Mouse (Mus musculus): ENCODE results near the gene Tmc3. TPM values are rescaled to one million over a fixed set of nuclear protein-coding genes. Genes with fewer than 3 reads are reported as not detected.
A peak's percentile ranks its signal among the peaks of the same experiment; 100 is the strongest.

Gene Tmc3
- polyA plus RNA-seq, 1 experiment from 2014 or later = 0.24 TPM

DNA sequence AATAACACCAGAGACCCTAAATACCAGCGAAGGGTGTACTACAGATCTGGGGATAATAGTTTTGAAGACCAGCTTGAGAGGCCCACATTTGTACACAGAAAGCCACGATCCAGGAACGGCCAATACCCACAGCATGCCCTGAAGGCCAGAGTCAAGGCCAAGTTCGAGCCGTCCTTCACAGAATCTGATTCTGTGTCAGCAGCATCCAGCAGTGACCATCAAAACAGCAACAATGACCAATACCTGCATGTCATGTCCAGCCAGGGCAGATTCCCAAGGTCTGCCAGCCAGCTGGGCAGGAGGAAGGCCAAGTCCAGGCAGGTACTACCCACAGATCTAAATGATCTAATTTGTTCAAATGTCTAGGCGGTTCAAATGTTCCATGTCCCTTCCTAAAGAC, 37.9 kb downstream of the Tmc3 start:
- DNase-seq (ENCODE audit: low spot score) (no peak), ATAC-seq (no peak)
- no peaks in the 10 kb centered on the region for H3K4me1 ChIP-seq (ENCODE audit: insufficient read depth, low read depth, low read length)
- no peaks in the 10 kb centered on the region for H3K27me3 ChIP-seq (replicated peaks; ENCODE audit: insufficient read depth, low read length)
- H3K9ac ChIP-seq (replicated peaks; ENCODE audit: low read depth) = no peak overlapping the region
- H3K9me3 ChIP-seq (ENCODE audit: low read length) = no peaks in the 10 kb centered on the region
- H3K27ac ChIP-seq (ENCODE audit: low read length) = no peak overlapping the region
- WGBS = 86% methylated on average over 6 of the region's 6 CpGs
- no peak for TF ChIP-seq EP300 (IDR thresholded peaks at IDR 0.05)
- TF ChIP-seq CTCF (IDR thresholded peaks at IDR 0.05) = no peak
- no peak overlapping the region for H3K4me2 ChIP-seq (replicated peaks; ENCODE audit: low read depth, low read length)
- no peaks in the 10 kb centered on the region for H3K36me3 ChIP-seq (ENCODE audit: insufficient read depth, low read length)
- no peak overlapping the region for H3K4me3 ChIP-seq (ENCODE audit: low read depth, low read length)

DNA sequence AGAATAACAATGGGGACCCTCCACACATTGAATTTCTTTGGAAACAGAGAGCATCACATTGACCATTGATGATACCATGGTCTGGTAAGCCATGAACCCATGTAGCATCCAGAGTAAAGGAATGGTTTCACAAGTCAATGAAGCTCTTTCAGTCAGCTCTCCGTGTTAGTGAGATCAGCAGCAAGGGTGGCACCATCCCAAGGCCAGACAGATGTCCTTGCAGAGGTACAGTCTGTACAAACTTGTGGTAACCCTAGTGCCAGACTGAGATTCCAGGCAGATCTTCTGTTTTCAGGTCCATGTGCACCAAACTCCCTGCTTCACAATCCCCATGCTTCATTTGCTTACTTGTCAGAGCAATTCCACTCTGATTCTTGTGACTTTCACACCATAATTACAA, 39.3 kb downstream of the Tmc3 start:
- 64% methylated on average over 1 of the region's 1 CpGs for WGBS
- Histone ChIP-seq H3K9ac (replicated peaks; ENCODE audit: low read depth) (no peak overlapping the region), H3K27me3 (replicated peaks; ENCODE audit: insufficient read depth, low read length) (no peaks in the 10 kb centered on the region), H3K4me1 (ENCODE audit: insufficient read depth, low read depth, low read length) (no peaks in the 10 kb centered on the region), H3K4me2 (replicated peaks; ENCODE audit: low read depth, low read length) (no peak overlapping the region), H3K27ac (ENCODE audit: low read length) (no peak overlapping the region), H3K9me3 (ENCODE audit: low read length) (no peaks in the 10 kb centered on the region), H3K36me3 (ENCODE audit: insufficient read depth, low read length) (no peaks in the 10 kb centered on the region), H3K4me3 (ENCODE audit: low read depth, low read length) (no peak overlapping the region)
- TF ChIP-seq CTCF (IDR thresholded peaks at IDR 0.05) (no peak), EP300 (IDR thresholded peaks at IDR 0.05) (no peak)
- ATAC-seq (no peak), DNase-seq (ENCODE audit: low spot score) (no peak)

DNA sequence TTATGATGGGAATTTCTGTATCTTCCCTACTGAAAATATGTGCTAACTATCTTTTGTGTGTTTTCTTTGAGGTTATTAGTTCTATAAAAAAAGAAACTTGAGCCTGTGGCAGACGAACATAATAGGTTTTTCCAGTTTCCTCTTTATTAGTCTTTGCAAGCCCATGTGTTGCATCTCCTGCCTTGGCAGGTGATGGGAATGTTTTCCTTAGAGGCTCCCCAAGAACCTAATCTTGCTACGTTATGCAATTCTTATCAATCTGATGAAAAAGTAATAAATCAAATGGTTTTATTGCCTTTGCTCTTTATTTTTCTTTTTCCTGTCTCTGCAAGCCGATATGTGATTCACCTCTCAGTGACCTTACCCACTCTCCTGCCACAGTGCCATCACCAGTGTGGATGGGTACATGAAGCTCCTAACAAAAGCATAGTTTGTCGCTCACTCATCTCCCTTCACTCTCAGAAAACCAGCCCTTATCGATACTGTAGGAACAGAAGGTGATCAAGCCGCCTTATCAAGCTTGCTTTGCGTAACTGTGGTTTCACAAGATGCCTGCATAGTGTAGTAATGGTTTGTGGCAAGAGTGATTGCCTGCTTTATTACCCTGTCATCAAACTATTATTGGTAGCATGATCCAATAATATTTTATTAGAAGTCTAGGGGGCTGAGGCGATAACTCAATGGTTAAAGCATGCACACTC, 42.0 kb downstream of the Tmc3 start:
- no peaks in the 10 kb centered on the region for H3K27me3 ChIP-seq (replicated peaks; ENCODE audit: insufficient read depth, low read length)
- no peaks in the 10 kb centered on the region for H3K36me3 ChIP-seq (ENCODE audit: insufficient read depth, low read length)
- no peak overlapping the region for H3K4me3 ChIP-seq (ENCODE audit: low read depth, low read length)
- no peak for ATAC-seq
- no peak overlapping the region for H3K27ac ChIP-seq (ENCODE audit: low read length)
- no peak overlapping the region for H3K4me2 ChIP-seq (replicated peaks; ENCODE audit: low read depth, low read length)
- WGBS = 75% methylated on average over 8 of the region's 8 CpGs
- no peaks in the 10 kb centered on the region for H3K4me1 ChIP-seq (ENCODE audit: insufficient read depth, low read depth, low read length)
- no peak for DNase-seq (ENCODE audit: low spot score)
- H3K9ac ChIP-seq (replicated peaks; ENCODE audit: low read depth) = no peak overlapping the region
- no peak for TF ChIP-seq CTCF (IDR thresholded peaks at IDR 0.05)
- TF ChIP-seq EP300 (IDR thresholded peaks at IDR 0.05) = no peak
- H3K9me3 ChIP-seq (ENCODE audit: low read length) = no peaks in the 10 kb centered on the region

DNA sequence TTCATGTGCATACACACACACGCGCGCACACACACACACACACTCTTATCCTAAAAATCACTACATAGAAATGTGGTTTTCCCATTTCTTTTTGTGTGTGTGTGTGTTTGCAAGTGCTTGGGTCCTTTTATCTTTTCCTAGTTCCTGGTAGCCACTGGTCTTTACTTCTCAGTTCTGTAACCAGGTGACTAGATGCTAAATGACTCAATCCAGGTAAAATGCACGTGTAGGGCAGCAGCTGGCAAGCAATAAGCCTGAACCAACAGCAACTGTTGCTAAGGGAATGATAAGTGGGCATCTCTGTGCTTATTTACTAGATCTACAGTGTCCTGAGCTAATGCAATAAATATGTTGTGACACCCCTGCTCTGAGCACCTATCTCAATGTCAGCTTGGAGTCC, 42.6 kb downstream of the Tmc3 start:
- Histone ChIP-seq H3K9me3 (ENCODE audit: low read length) (no peaks in the 10 kb centered on the region), H3K27ac (ENCODE audit: low read length) (no peak overlapping the region), H3K9ac (replicated peaks; ENCODE audit: low read depth) (no peak overlapping the region), H3K36me3 (ENCODE audit: insufficient read depth, low read length) (no peaks in the 10 kb centered on the region), H3K4me2 (replicated peaks; ENCODE audit: low read depth, low read length) (no peak overlapping the region), H3K4me1 (ENCODE audit: insufficient read depth, low read depth, low read length) (peaks cover under 1% of the 10 kb centered on the region; the same call in 1 of the 2 replicates), H3K27me3 (replicated peaks; ENCODE audit: insufficient read depth, low read length) (no peaks in the 10 kb centered on the region), H3K4me3 (ENCODE audit: low read depth, low read length) (no peak overlapping the region)
- DNase-seq (ENCODE audit: low spot score) (no peak), ATAC-seq (no peak)
- no peak for TF ChIP-seq CTCF (IDR thresholded peaks at IDR 0.05)
- no peak for TF ChIP-seq EP300 (IDR thresholded peaks at IDR 0.05)
- WGBS = 81% methylated on average over 4 of the region's 4 CpGs

DNA sequence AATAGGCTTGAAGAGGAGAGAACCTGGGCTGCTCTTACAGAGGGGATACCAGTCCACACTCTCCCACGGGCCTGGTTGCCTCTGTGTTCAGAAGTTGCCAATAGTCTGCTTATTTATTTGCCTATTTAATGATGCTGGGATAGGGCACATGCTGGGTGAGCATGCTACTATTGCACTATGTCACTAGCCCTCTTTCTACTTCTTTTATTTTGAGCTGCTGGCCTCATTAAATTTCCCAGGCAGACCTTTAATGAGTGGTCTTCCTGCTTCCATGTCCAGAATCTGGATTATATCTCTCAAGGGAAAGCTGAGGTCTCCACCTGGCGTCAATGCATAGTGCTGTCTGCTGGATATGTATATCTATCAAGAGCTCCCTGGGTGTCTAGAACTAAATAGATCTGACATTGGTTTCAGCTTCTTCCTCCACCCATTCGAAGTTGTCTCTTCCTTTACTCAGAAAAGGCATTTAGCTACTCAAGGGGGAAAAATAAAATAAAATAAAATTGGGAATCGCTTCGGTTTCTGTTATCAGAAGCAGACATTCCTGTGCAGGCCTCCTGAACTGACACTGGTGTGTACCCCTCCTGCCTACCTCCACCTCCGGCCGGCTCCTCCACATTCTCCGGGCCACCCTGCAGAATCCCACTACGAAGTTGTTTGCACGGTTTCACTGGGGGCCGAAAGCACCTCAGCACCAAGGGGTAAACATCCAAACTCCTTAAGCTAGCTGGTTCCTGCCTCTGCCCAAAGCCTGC, 46.5 kb downstream of the Tmc3 start:
- DNase-seq (ENCODE audit: low spot score) (peak; percentile 29), ATAC-seq (no peak)
- Histone ChIP-seq H3K27me3 (replicated peaks; ENCODE audit: insufficient read depth, low read length) (no peaks in the 10 kb centered on the region), H3K4me2 (replicated peaks; ENCODE audit: low read depth, low read length) (peak overlapping the region; percentile 79), H3K27ac (ENCODE audit: low read length) (no peak overlapping the region), H3K4me1 (ENCODE audit: insufficient read depth, low read depth, low read length) (peaks cover 9% of the 10 kb centered on the region; the same call in 1 of the 2 replicates), H3K9me3 (ENCODE audit: low read length) (no peaks in the 10 kb centered on the region), H3K9ac (replicated peaks; ENCODE audit: low read depth) (0 out of 2 replicates have a peak overlapping the region, but pooled peaks have one; percentile 5), H3K36me3 (ENCODE audit: insufficient read depth, low read length) (no peaks in the 10 kb centered on the region), H3K4me3 (ENCODE audit: low read depth, low read length) (peak overlapping the region; percentile 63)
- peak; percentile 34 for TF ChIP-seq CTCF (IDR thresholded peaks at IDR 0.05)
- no peak for TF ChIP-seq EP300 (IDR thresholded peaks at IDR 0.05)
- WGBS = 11% methylated on average over 11 of the region's 11 CpGs

DNA sequence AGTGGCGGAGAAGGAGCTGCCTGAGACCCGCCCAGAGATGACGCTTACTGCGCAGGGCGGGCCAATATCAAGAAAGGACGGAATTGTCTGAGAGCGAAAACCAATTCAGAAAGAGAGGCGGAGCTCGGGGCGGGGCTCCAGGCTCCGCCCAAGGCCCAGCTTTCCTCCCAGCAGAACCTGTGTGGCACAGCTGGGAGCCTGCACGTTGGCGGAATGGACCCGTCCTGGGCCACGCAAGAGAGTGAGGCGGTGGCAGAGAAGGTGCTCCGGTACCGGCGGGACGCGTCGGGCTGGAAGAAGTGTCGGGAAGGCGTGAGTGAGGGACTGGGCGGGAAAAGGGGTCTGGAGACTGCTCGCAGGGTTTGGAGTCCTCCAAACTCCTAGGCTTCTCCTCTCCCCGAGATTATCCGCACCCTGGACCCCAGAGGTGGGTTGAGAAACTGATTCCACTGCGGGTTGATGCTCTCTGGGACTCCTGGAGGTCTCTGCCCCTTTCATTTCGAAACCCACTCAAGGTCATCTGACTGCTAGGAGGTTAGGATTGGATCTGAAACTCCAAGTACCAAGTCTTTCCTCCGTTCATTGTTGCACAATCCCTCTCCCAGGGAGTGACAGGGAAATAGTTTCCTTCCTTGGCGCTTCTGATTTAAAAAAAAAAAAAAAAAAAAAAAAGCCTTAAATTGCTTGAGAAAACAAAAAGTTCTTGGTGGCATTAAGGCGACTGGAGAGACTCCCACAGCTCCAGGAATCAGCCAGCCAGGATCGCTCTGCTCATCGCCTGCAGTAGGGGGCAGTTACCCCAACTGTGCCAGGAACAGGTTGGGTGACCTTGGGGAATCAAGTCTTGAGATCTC, 47.3 kb downstream of the Tmc3 start, which contains the start of gene Stard5:
TSS of gene Stard5 (plus strand) at position 132 of the 854 bp plus-strand sequence.
- Histone ChIP-seq H3K4me2 (replicated peaks; ENCODE audit: low read depth, low read length) (peak within 1 kb of the TSS; percentile 79), H3K9me3 (ENCODE audit: low read length) (no peaks in the 10 kb centered on the region), H3K4me3 (ENCODE audit: low read depth, low read length) (peak within 1 kb of the TSS; percentile 63), H3K4me1 (ENCODE audit: insufficient read depth, low read depth, low read length) (peaks cover 9% of the 10 kb centered on the region; the same call in 1 of the 2 replicates), H3K36me3 (ENCODE audit: insufficient read depth, low read length) (0 out of 2 replicates have a peak, but pooled peaks cover 4% of the 10 kb centered on the region), H3K9ac (replicated peaks; ENCODE audit: low read depth) (peak within 1 kb of the TSS; percentile 62), H3K27ac (ENCODE audit: low read length) (peak within 1 kb of the TSS; percentile 84), H3K27me3 (replicated peaks; ENCODE audit: insufficient read depth, low read length) (no peaks in the 10 kb centered on the region)
- WGBS = under 1% methylated on average over 35 of the region's 35 CpGs
- TF ChIP-seq CTCF (IDR thresholded peaks at IDR 0.05) (no peak), EP300 (IDR thresholded peaks at IDR 0.05) (0 out of 2 replicates have a peak, but pooled peaks have one; percentile 8)
- ATAC-seq = peak; percentile 99
- DNase-seq (ENCODE audit: low spot score) = peak; percentile 98
